In genomic region chr8:121896476-121897145, GRCm38 (mm10) we compare ENCODE assay signal across 12 mouse cellular contexts. TPM values are rescaled to one million over a fixed set of nuclear protein-coding genes. Genes with fewer than 3 reads are reported as not detected.
A peak's percentile ranks its signal among the peaks of the same experiment; 100 is the strongest.
DNase-seq lines count a peak whose midpoint lies in the region; ATAC-seq and TF ChIP-seq lines count a peak whose summit lies in the region.
"Had no signal": no experiment of that assay in that cellular context is flagged by ENCODE, and none has a peak within 500 bp of the region (broad histone marks: within the 10 kb centered on the region; RNA-seq: fewer than 3 reads in every experiment).

No protein-coding gene starts in this region.

- H3K9me3 ChIP-seq in lung, embryonic 14.5 days (ENCODE audit: low read depth, low read length), result no peaks in the 10 kb centered on the region
- no peaks in the 10 kb centered on the region for H3K9me3 ChIP-seq in hindbrain, embryonic 12.5 days (replicated peaks)
- H3K9me3 ChIP-seq in kidney, postnatal 0 days (replicated peaks; ENCODE audit: low read length), result no peaks in the 10 kb centered on the region
- no peaks in the 10 kb centered on the region for H3K9me3 ChIP-seq in stomach, embryonic 14.5 days (ENCODE audit: control insufficient read depth, low read depth, low read length)

- 39% methylated on average over 12 of the region's 12 CpGs for WGBS in lung, embryonic 14.5 days
- WGBS in hindbrain, embryonic 12.5 days, result 21% methylated on average over 12 of the region's 12 CpGs
- WGBS in kidney, postnatal 0 days, result 36% methylated on average over 12 of the region's 12 CpGs
- 38% methylated on average over 12 of the region's 12 CpGs for WGBS in stomach, embryonic 14.5 days

- no peak overlapping the region for H3K4me3 ChIP-seq in lung, embryonic 14.5 days (ENCODE audit: low read depth, low read length)
- no peak overlapping the region for H3K4me3 ChIP-seq in hindbrain, embryonic 12.5 days
- H3K4me3 ChIP-seq in kidney, postnatal 0 days (replicated peaks; ENCODE audit: low read depth, low read length), result no peak overlapping the region
- H3K4me3 ChIP-seq in stomach, embryonic 14.5 days (ENCODE audit: low read depth, low read length), result no peak overlapping the region

- H3K27ac ChIP-seq in lung, embryonic 14.5 days (ENCODE audit: low read depth), result peak overlapping the region; percentile 64; the same call in 1 of the 2 replicates
- no peak overlapping the region for H3K27ac ChIP-seq in hindbrain, embryonic 12.5 days
- H3K27ac ChIP-seq in kidney, postnatal 0 days, result peak overlapping the region; percentile 85
- peak overlapping the region; percentile 96 for H3K27ac ChIP-seq in stomach, embryonic 14.5 days (ENCODE audit: low read length)

- no peak for TF ChIP-seq CTCF in lung, embryonic 14.5 days (IDR thresholded peaks at IDR 0.05; ENCODE audit: low read depth)
- TF ChIP-seq CTCF in kidney, postnatal 0 days (IDR thresholded peaks at IDR 0.05; ENCODE audit: low read depth), result no peak

- peaks cover 9% of the 10 kb centered on the region; the same call in 1 of the 2 replicates for H3K4me1 ChIP-seq in lung, embryonic 14.5 days (ENCODE audit: insufficient read depth)
- H3K4me1 ChIP-seq in hindbrain, embryonic 12.5 days, result peaks cover 39% of the 10 kb centered on the region
- peaks cover 39% of the 10 kb centered on the region for H3K4me1 ChIP-seq in kidney, postnatal 0 days (replicated peaks; ENCODE audit: insufficient read depth, low read length)
- H3K4me1 ChIP-seq in stomach, embryonic 14.5 days (ENCODE audit: control insufficient read depth, insufficient read depth, low read length), result peaks cover 35% of the 10 kb centered on the region

- no peak for DNase-seq in lung, embryonic 14.5 days
- no peak for DNase-seq in lung, postnatal 10 days
- DNase-seq in kidney, postnatal 0 days (ENCODE audit: low spot score), result no peak
- no peak for DNase-seq in gastrocnemius, postnatal 10 days
- DNase-seq in adrenal gland, postnatal 4 days (ENCODE audit: low spot score in 2 of 2), result no peak
- no peak for DNase-seq in c-Kit-positive CD71-positive TER-119-positive erythroid progenitor cells, embryonic 14.5 days (ENCODE audit: low spot score)
- DNase-seq: heart, postnatal 4 days; spleen, adult 18-20 months had no signal

- H3K4me2 ChIP-seq in lung, embryonic 14.5 days, result no peak overlapping the region
- H3K4me2 ChIP-seq in hindbrain, embryonic 12.5 days (replicated peaks), result no peak overlapping the region
- no peak overlapping the region for H3K4me2 ChIP-seq in kidney, postnatal 0 days (ENCODE audit: low read length)
- 0 out of 2 replicates have a peak overlapping the region, but pooled peaks have one; percentile 36 for H3K4me2 ChIP-seq in stomach, embryonic 14.5 days (replicated peaks; ENCODE audit: low read depth, low read length)

- H3K9ac ChIP-seq in lung, embryonic 14.5 days, result no peak overlapping the region
- peak overlapping the region; percentile 24; the same call in 1 of the 2 replicates for H3K9ac ChIP-seq in hindbrain, embryonic 12.5 days
- no peak overlapping the region for H3K9ac ChIP-seq in kidney, postnatal 0 days (ENCODE audit: low read depth, low read length)
- H3K9ac ChIP-seq in stomach, embryonic 14.5 days (replicated peaks; ENCODE audit: low read depth, low read length), result no peak overlapping the region

- ATAC-seq in lung, embryonic 14.5 days (ENCODE audit: insufficient read depth), result no peak
- ATAC-seq in hindbrain, embryonic 12.5 days (ENCODE audit: low FRiP score), result no peak
- no peak for ATAC-seq in kidney, postnatal 0 days (replicated peaks; ENCODE audit: low FRiP score, low read depth)
- no peak for ATAC-seq in stomach, embryonic 14.5 days (ENCODE audit: insufficient number of reproducible peaks, insufficient read depth, low FRiP score, low read depth)
- ATAC-seq: midbrain, embryonic 16.5 days had no signal

- H3K27me3 ChIP-seq in lung, embryonic 14.5 days (ENCODE audit: insufficient read depth, low read length), result no peaks in the 10 kb centered on the region
- no peaks in the 10 kb centered on the region for H3K27me3 ChIP-seq in hindbrain, embryonic 12.5 days
- H3K27me3 ChIP-seq in kidney, postnatal 0 days (ENCODE audit: insufficient read depth, low read length), result no peaks in the 10 kb centered on the region
- H3K27me3 ChIP-seq in stomach, embryonic 14.5 days (ENCODE audit: control insufficient read depth, insufficient read depth, low read length), result no peaks in the 10 kb centered on the region

- H3K36me3 ChIP-seq in lung, embryonic 14.5 days (ENCODE audit: insufficient read depth), result peaks cover 17% of the 10 kb centered on the region
- H3K36me3 ChIP-seq in hindbrain, embryonic 12.5 days, result no peaks in the 10 kb centered on the region
- no peaks in the 10 kb centered on the region for H3K36me3 ChIP-seq in kidney, postnatal 0 days (ENCODE audit: insufficient read depth, low read length)
- H3K36me3 ChIP-seq in stomach, embryonic 14.5 days (ENCODE audit: control insufficient read depth, insufficient read depth, low read length), result peaks cover 4% of the 10 kb centered on the region; the same call in 1 of the 2 replicates

RNA-seq across cellular contexts. Expression of gene Slc7a5, which starts 10.9 kb away (rescaled TPM):
- polyA plus RNA-seq in lung, embryonic 14.5 days (2014; fragmentation: Nextera tagmentation; extraction: Ambion mirVana), result 27.3 and 28.8 TPM in 2 replicates
- 29.4 and 33.2 TPM in 2 replicates for polyA plus RNA-seq in hindbrain, embryonic 12.5 days (2016; fragmentation: Nextera tagmentation; extraction: Ambion mirVana)
- polyA plus RNA-seq in kidney, postnatal 0 days (2015; fragmentation: Nextera tagmentation; extraction: Ambion mirVana), result 9.2 and 10.2 TPM in 2 replicates
- polyA plus RNA-seq in stomach, embryonic 14.5 days (2014; fragmentation: Nextera tagmentation; extraction: Ambion mirVana), result 17.1 and 19.7 TPM in 2 replicates
- 10 to 100 TPM in 1 of 2 experiments, 1 to 10 TPM in 1; 8.1 to 10.7 TPM for total RNA-seq in gastrocnemius, postnatal 10 days (2021)
- 10 to 100 TPM; 56.2 to 59.0 TPM for total RNA-seq in adrenal gland, postnatal 4 days (2021)

RNA-seq across cellular contexts. Expression of gene Car5a, which starts 48.1 kb away (rescaled TPM):
- polyA plus RNA-seq in lung, embryonic 14.5 days (2014; fragmentation: Nextera tagmentation; extraction: Ambion mirVana), result not detected in 2 replicates
- polyA plus RNA-seq in hindbrain, embryonic 12.5 days (2016; fragmentation: Nextera tagmentation; extraction: Ambion mirVana), result 0.18 TPM in 1 of 2 replicates, not detected in the other
- polyA plus RNA-seq in kidney, postnatal 0 days (2015; fragmentation: Nextera tagmentation; extraction: Ambion mirVana), result 0.12 and 0.23 TPM in 2 replicates
- not detected in 2 replicates for polyA plus RNA-seq in stomach, embryonic 14.5 days (2014; fragmentation: Nextera tagmentation; extraction: Ambion mirVana)
- not detected for total RNA-seq in gastrocnemius, postnatal 10 days (2021)
- under 1 TPM in 1 of 2 experiments, not detected in 1; 0.76 TPM for total RNA-seq in adrenal gland, postnatal 4 days (2021)
- total RNA-seq: heart, postnatal 4 days; left cerebral cortex, postnatal 36 days had no signal

RNA-seq across cellular contexts. Expression of gene Banp, which starts 52.9 kb away (rescaled TPM):
- 42.1 and 43.8 TPM in 2 replicates for polyA plus RNA-seq in lung, embryonic 14.5 days (2014; fragmentation: Nextera tagmentation; extraction: Ambion mirVana)
- polyA plus RNA-seq in hindbrain, embryonic 12.5 days (2016; fragmentation: Nextera tagmentation; extraction: Ambion mirVana), result 48.3 and 57.3 TPM in 2 replicates
- polyA plus RNA-seq in kidney, postnatal 0 days (2015; fragmentation: Nextera tagmentation; extraction: Ambion mirVana), result 23.1 and 24.6 TPM in 2 replicates
- polyA plus RNA-seq in stomach, embryonic 14.5 days (2014; fragmentation: Nextera tagmentation; extraction: Ambion mirVana), result 33.8 and 42.4 TPM in 2 replicates
- total RNA-seq in gastrocnemius, postnatal 10 days (2021), result 10 to 100 TPM in 1 of 2 experiments, 1 to 10 TPM in 1; 6.0 to 11.1 TPM
- total RNA-seq in adrenal gland, postnatal 4 days (2021), result 10 to 100 TPM; 14.0 to 15.7 TPM
